Mouse (Mus musculus): Measurements from ENCODE around the gene Fut4. TPM values are rescaled to one million over a fixed set of nuclear protein-coding genes. Genes with fewer than 3 reads are reported as not detected.

The Fut4 gene
- polyA plus RNA-seq, 1 experiment: not detected

- no peaks in the 10 kb centered on the region for H3K9me3 ChIP-seq (ENCODE audit: control insufficient read depth, low read length)
- no peaks in the 10 kb centered on the region for H3K4me1 ChIP-seq (ENCODE audit: control insufficient read depth)
- H3K36me3 ChIP-seq (ENCODE audit: control insufficient read depth): no peaks in the 10 kb centered on the region
- no peak overlapping the region for H3K4me3 ChIP-seq (replicated peaks)
- TF ChIP-seq GATA1 (IDR thresholded peaks at IDR 0.05; ENCODE audit: low read length) (no peak), TAL1 (IDR thresholded peaks at IDR 0.05; ENCODE audit: low read length) (no peak)
- no peaks in the 10 kb centered on the region for H3K27me3 ChIP-seq (ENCODE audit: control insufficient read depth)
Observed at GRCm38 (mm10) chr9:14730941-14731541, 21.2 kb downstream of the Fut4 start.

GRCm38 (mm10) chr9:14728365-14728764 lies 23.8 kb downstream of the Fut4 start:
- H3K4me3 ChIP-seq (replicated peaks): no peak overlapping the region
- no peaks in the 10 kb centered on the region for H3K27me3 ChIP-seq (ENCODE audit: control insufficient read depth)
- TF ChIP-seq TAL1 (IDR thresholded peaks at IDR 0.05; ENCODE audit: low read length) (no peak), GATA1 (IDR thresholded peaks at IDR 0.05; ENCODE audit: low read length) (no peak)

GRCm38 (mm10) chr9:14726629-14727028 lies 25.6 kb downstream of the Fut4 start:
- Histone ChIP-seq H3K27me3 (ENCODE audit: control insufficient read depth) (no peaks in the 10 kb centered on the region), H3K4me3 (replicated peaks) (no peak overlapping the region), H3K9me3 (ENCODE audit: control insufficient read depth, low read length) (no peaks in the 10 kb centered on the region), H3K4me1 (ENCODE audit: control insufficient read depth) (no peaks in the 10 kb centered on the region), H3K36me3 (ENCODE audit: control insufficient read depth) (no peaks in the 10 kb centered on the region)
- TF ChIP-seq TAL1 (IDR thresholded peaks at IDR 0.05; ENCODE audit: low read length): no peak
- no peak for TF ChIP-seq GATA1 (IDR thresholded peaks at IDR 0.05; ENCODE audit: low read length)

More at GRCm38 (mm10) chr9:14728365-14728764, 23.8 kb downstream of the Fut4 start:
- Histone ChIP-seq H3K36me3 (ENCODE audit: control insufficient read depth) (no peaks in the 10 kb centered on the region), H3K4me1 (ENCODE audit: control insufficient read depth) (no peaks in the 10 kb centered on the region), H3K9me3 (ENCODE audit: control insufficient read depth, low read length) (no peaks in the 10 kb centered on the region)

- no peaks in the 10 kb centered on the region for H3K27me3 ChIP-seq (ENCODE audit: control insufficient read depth)
- no peak overlapping the region for H3K4me3 ChIP-seq (replicated peaks)
- H3K36me3 ChIP-seq (ENCODE audit: control insufficient read depth): no peaks in the 10 kb centered on the region
- no peaks in the 10 kb centered on the region for H3K4me1 ChIP-seq (ENCODE audit: control insufficient read depth)
- H3K9me3 ChIP-seq (ENCODE audit: control insufficient read depth, low read length): no peaks in the 10 kb centered on the region
- TF ChIP-seq GATA1 (IDR thresholded peaks at IDR 0.05; ENCODE audit: low read length) (no peak), TAL1 (IDR thresholded peaks at IDR 0.05; ENCODE audit: low read length) (no peak)
Observed at GRCm38 (mm10) chr9:14726005-14726404, 26.2 kb downstream of the Fut4 start.

- Histone ChIP-seq H3K4me3 (replicated peaks) (no peak overlapping the region), H3K36me3 (ENCODE audit: control insufficient read depth) (no peaks in the 10 kb centered on the region), H3K27me3 (ENCODE audit: control insufficient read depth) (no peaks in the 10 kb centered on the region), H3K4me1 (ENCODE audit: control insufficient read depth) (no peaks in the 10 kb centered on the region), H3K9me3 (ENCODE audit: control insufficient read depth, low read length) (no peaks in the 10 kb centered on the region)
- TF ChIP-seq GATA1 (IDR thresholded peaks at IDR 0.05; ENCODE audit: low read length) (no peak), TAL1 (IDR thresholded peaks at IDR 0.05; ENCODE audit: low read length) (no peak)
Observed at GRCm38 (mm10) chr9:14724755-14725420, 27.3 kb downstream of the Fut4 start.

GRCm38 (mm10) chr9:14721610-14722009 lies 30.6 kb downstream of the Fut4 start:
- Histone ChIP-seq H3K27me3 (ENCODE audit: control insufficient read depth) (0 out of 2 replicates have a peak, but pooled peaks cover 2% of the 10 kb centered on the region), H3K36me3 (ENCODE audit: control insufficient read depth) (no peaks in the 10 kb centered on the region), H3K4me3 (replicated peaks) (no peak overlapping the region), H3K9me3 (ENCODE audit: control insufficient read depth, low read length) (no peaks in the 10 kb centered on the region), H3K4me1 (ENCODE audit: control insufficient read depth) (no peaks in the 10 kb centered on the region)
- TF ChIP-seq TAL1 (IDR thresholded peaks at IDR 0.05; ENCODE audit: low read length) (no peak), GATA1 (IDR thresholded peaks at IDR 0.05; ENCODE audit: low read length) (no peak)

- Histone ChIP-seq H3K4me3 (replicated peaks) (no peak overlapping the region), H3K36me3 (ENCODE audit: control insufficient read depth) (no peaks in the 10 kb centered on the region), H3K4me1 (ENCODE audit: control insufficient read depth) (no peaks in the 10 kb centered on the region), H3K27me3 (ENCODE audit: control insufficient read depth) (0 out of 2 replicates have a peak, but pooled peaks cover 2% of the 10 kb centered on the region), H3K9me3 (ENCODE audit: control insufficient read depth, low read length) (no peaks in the 10 kb centered on the region)
- no peak for TF ChIP-seq TAL1 (IDR thresholded peaks at IDR 0.05; ENCODE audit: low read length)
- TF ChIP-seq GATA1 (IDR thresholded peaks at IDR 0.05; ENCODE audit: low read length): no peak
Observed at GRCm38 (mm10) chr9:14720384-14720783, 31.8 kb downstream of the Fut4 start.

GRCm38 (mm10) chr9:14718332-14718691 lies 33.9 kb downstream of the Fut4 start:
- TF ChIP-seq TAL1 (IDR thresholded peaks at IDR 0.05; ENCODE audit: low read length): no peak
- no peak for TF ChIP-seq GATA1 (IDR thresholded peaks at IDR 0.05; ENCODE audit: low read length)
- Histone ChIP-seq H3K4me3 (replicated peaks) (no peak overlapping the region), H3K36me3 (ENCODE audit: control insufficient read depth) (no peaks in the 10 kb centered on the region), H3K4me1 (ENCODE audit: control insufficient read depth) (no peaks in the 10 kb centered on the region), H3K9me3 (ENCODE audit: control insufficient read depth, low read length) (no peaks in the 10 kb centered on the region), H3K27me3 (ENCODE audit: control insufficient read depth) (0 out of 2 replicates have a peak, but pooled peaks cover 2% of the 10 kb centered on the region)

- 0 out of 2 replicates have a peak, but pooled peaks cover 2% of the 10 kb centered on the region for H3K27me3 ChIP-seq (ENCODE audit: control insufficient read depth)
- H3K4me3 ChIP-seq (replicated peaks): no peak overlapping the region
- TF ChIP-seq GATA1 (IDR thresholded peaks at IDR 0.05; ENCODE audit: low read length): no peak
- H3K4me1 ChIP-seq (ENCODE audit: control insufficient read depth): no peaks in the 10 kb centered on the region
- H3K36me3 ChIP-seq (ENCODE audit: control insufficient read depth): no peaks in the 10 kb centered on the region
- no peaks in the 10 kb centered on the region for H3K9me3 ChIP-seq (ENCODE audit: control insufficient read depth, low read length)
Observed at GRCm38 (mm10) chr9:14717689-14718331, 34.4 kb downstream of the Fut4 start.

Measured in erythroblast, embryonic 14.5 days (primary cell).